ENCODE assay signal across 12 mouse cellular contexts in genomic region chr11:42505436-42505835, GRCm38 (mm10).
"Had no signal": no experiment of that assay in that cellular context is flagged by ENCODE, and none has a peak within 500 bp of the region (broad histone marks: within the 10 kb centered on the region; RNA-seq: fewer than 3 reads in every experiment).

No protein-coding gene starts in this region.

- H3K9me3 ChIP-seq: limb, embryonic 12.5 days; liver, embryonic 13.5 days; lung, embryonic 15.5 days; midbrain, embryonic 12.5 days; neural tube, embryonic 13.5 days had no signal

- H3K4me1 ChIP-seq: limb, embryonic 12.5 days; liver, embryonic 13.5 days; lung, embryonic 15.5 days; midbrain, embryonic 12.5 days; neural tube, embryonic 13.5 days had no signal

- H3K27ac ChIP-seq: limb, embryonic 12.5 days; liver, embryonic 13.5 days; lung, embryonic 15.5 days; midbrain, embryonic 12.5 days; neural tube, embryonic 13.5 days had no signal

- ATAC-seq: liver, postnatal 0 days; midbrain, embryonic 16.5 days had no signal

- H3K4me3 ChIP-seq: limb, embryonic 12.5 days; liver, embryonic 13.5 days; lung, embryonic 15.5 days; midbrain, embryonic 12.5 days; neural tube, embryonic 13.5 days had no signal

- H3K4me2 ChIP-seq: limb, embryonic 12.5 days; liver, embryonic 13.5 days; lung, embryonic 15.5 days; midbrain, embryonic 12.5 days; neural tube, embryonic 13.5 days had no signal

- DNase-seq: kidney, postnatal 25 days; liver; liver, embryonic 13.5 days; liver, postnatal 0 days; lung, postnatal 14 days; right cerebral cortex, postnatal 25 days; thymus, postnatal 36 days had no signal

- H3K9ac ChIP-seq: limb, embryonic 12.5 days; liver, embryonic 13.5 days; liver, postnatal 0 days; lung, embryonic 15.5 days; midbrain, embryonic 12.5 days; neural tube, embryonic 13.5 days had no signal

- H3K36me3 ChIP-seq: limb, embryonic 12.5 days; liver, embryonic 13.5 days; lung, embryonic 15.5 days; midbrain, embryonic 12.5 days; neural tube, embryonic 13.5 days had no signal

- H3K27me3 ChIP-seq: limb, embryonic 12.5 days; liver, embryonic 13.5 days; lung, embryonic 15.5 days; midbrain, embryonic 12.5 days; neural tube, embryonic 13.5 days had no signal
